17 mouse cellular contexts compared by ENCODE assay signal in the genomic region with DNA sequence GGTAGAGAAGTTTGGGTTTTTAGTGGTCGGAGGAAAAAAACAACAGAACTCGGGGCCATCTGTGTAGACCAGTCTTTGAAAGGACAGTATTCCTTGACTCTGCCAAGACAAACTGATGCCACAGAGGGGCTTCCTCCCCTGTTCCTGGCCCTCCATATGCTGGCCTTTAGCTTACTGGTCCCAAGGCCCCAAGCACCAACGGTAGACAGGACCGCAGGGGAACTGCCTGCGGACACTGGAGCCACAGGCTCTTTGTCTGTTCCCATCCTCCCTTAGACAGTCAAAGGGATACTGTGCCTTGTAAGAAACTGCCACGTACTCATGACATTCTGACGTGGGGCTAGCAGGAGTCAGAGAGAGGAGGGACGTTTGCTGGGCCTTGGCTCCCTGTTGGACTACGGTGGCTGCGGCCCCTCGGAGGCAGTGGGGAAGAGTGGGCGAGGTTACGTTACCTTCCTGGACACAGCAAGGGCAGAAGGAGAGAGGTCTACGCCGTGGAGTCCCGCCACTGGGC.
"Had no signal": no experiment of that assay in that cellular context is flagged by ENCODE, and none has a peak within 500 bp of the region (broad histone marks: within the 10 kb centered on the region; RNA-seq: fewer than 3 reads in every experiment).

No protein-coding gene starts in this region.

- H3K4me2 ChIP-seq: neural tube, embryonic 12.5 days; neural tube, embryonic 13.5 days; neural tube, embryonic 15.5 days; stomach, embryonic 15.5 days had no signal

- H3K27me3 ChIP-seq: neural tube, embryonic 12.5 days; neural tube, embryonic 13.5 days; neural tube, embryonic 15.5 days; stomach, embryonic 15.5 days had no signal

- H3K9ac ChIP-seq: neural tube, embryonic 12.5 days; neural tube, embryonic 13.5 days; neural tube, embryonic 15.5 days; stomach, embryonic 15.5 days had no signal

- H3K9me3 ChIP-seq: neural tube, embryonic 12.5 days; neural tube, embryonic 13.5 days; neural tube, embryonic 15.5 days; stomach, embryonic 15.5 days had no signal

- H3K27ac ChIP-seq: neural tube, embryonic 12.5 days; neural tube, embryonic 13.5 days; neural tube, embryonic 15.5 days; stomach, embryonic 15.5 days; stomach, postnatal 0 days had no signal

- DNase-seq: retina, postnatal 1 day; right cerebral cortex, adult 18-20 months; right cerebral cortex, postnatal 14 days; right cerebral cortex, postnatal 25 days; right cerebral cortex, postnatal 4 days; spleen, adult 18-20 months; thymus, adult 18-20 months; thymus, adult 2 months; thymus, postnatal 14 days; thymus, postnatal 25 days; thymus, postnatal 36 days; thymus, postnatal 4 days had no signal

- H3K4me1 ChIP-seq: neural tube, embryonic 12.5 days; neural tube, embryonic 13.5 days; neural tube, embryonic 15.5 days; stomach, embryonic 15.5 days had no signal

- H3K4me3 ChIP-seq: neural tube, embryonic 12.5 days; neural tube, embryonic 13.5 days; neural tube, embryonic 15.5 days; stomach, embryonic 15.5 days had no signal
